Mouse (Mus musculus) common myeloid progenitor, adult 5-6 weeks (primary cell): ENCODE measurements around the gene Dpp6. TPM values are rescaled to one million over a fixed set of nuclear protein-coding genes. Genes with fewer than 3 reads are reported as not detected.
A peak's percentile ranks its signal among the peaks of the same experiment; 100 is the strongest.

Experiments used
- ATAC-seq: replicated peaks from 2 replicates; pipeline ENCODE4 v1.8.0; 2016; ENCODE audit warnings: low read depth, mild to moderate bottlenecking, moderate TSS enrichment, inconsistent platforms; ENCODE audit not compliant: poor library complexity, severe bottlenecking
- total RNA-seq: library from RNA; stranded (forward); fragments of 200-1000, 187-1606 nt; gene quantifications from 2 replicates; pipeline ENCODE4 v1.2.3, GENCODE M21; 2017

Gene Dpp6
- total RNA-seq, 1 experiment from 2014 or later, result not detected

GRCm38 (mm10) chr5:27336698-27337097 lies 519.7 kb downstream of the Dpp6 start:
- ATAC-seq, result no peak

- ATAC-seq, result no peak
These were observed 522.4 kb downstream of the Dpp6 start for GRCm38 (mm10) chr5:27339196-27340030.

- no peak for ATAC-seq
These were observed 525.3 kb downstream of the Dpp6 start for GRCm38 (mm10) chr5:27342276-27342675.

- ATAC-seq, result no peak
These were observed 526.6 kb downstream of the Dpp6 start for GRCm38 (mm10) chr5:27343626-27344025.

GRCm38 (mm10) chr5:27348181-27349095 lies 531.4 kb downstream of the Dpp6 start:
- ATAC-seq, result no peak

- ATAC-seq, result no peak
These were observed 540.6 kb downstream of the Dpp6 start for GRCm38 (mm10) chr5:27357630-27358029.

- no peak for ATAC-seq
These were observed 548.9 kb downstream of the Dpp6 start for GRCm38 (mm10) chr5:27365946-27366345.

- no peak for ATAC-seq
These were observed 553.8 kb downstream of the Dpp6 start for GRCm38 (mm10) chr5:27370814-27371213.

- no peak for ATAC-seq
These were observed 556.9 kb downstream of the Dpp6 start for GRCm38 (mm10) chr5:27373931-27374330.

GRCm38 (mm10) chr5:27375841-27376240 lies 558.8 kb downstream of the Dpp6 start:
- ATAC-seq, result no peak

GRCm38 (mm10) chr5:27380656-27381385 lies 563.8 kb downstream of the Dpp6 start:
- ATAC-seq, result no peak

GRCm38 (mm10) chr5:27398371-27398770 lies 581.4 kb downstream of the Dpp6 start:
- ATAC-seq, result no peak

GRCm38 (mm10) chr5:27399111-27399510 lies 582.1 kb downstream of the Dpp6 start:
- no peak for ATAC-seq

GRCm38 (mm10) chr5:27402616-27403015 lies 585.6 kb downstream of the Dpp6 start:
- ATAC-seq, result no peak

GRCm38 (mm10) chr5:27408854-27409253 lies 591.9 kb downstream of the Dpp6 start:
- no peak for ATAC-seq

- no peak for ATAC-seq
These were observed 596.0 kb downstream of the Dpp6 start for GRCm38 (mm10) chr5:27413023-27413422.

- no peak for ATAC-seq
These were observed 598.5 kb downstream of the Dpp6 start for GRCm38 (mm10) chr5:27415518-27415917.

- peak; percentile 50; the same call in 1 of the 2 replicates for ATAC-seq
These were observed 599.6 kb downstream of the Dpp6 start for GRCm38 (mm10) chr5:27416571-27416970.

GRCm38 (mm10) chr5:27417398-27417797 lies 600.4 kb downstream of the Dpp6 start:
- no peak for ATAC-seq

- no peak for ATAC-seq
These were observed 601.9 kb downstream of the Dpp6 start for GRCm38 (mm10) chr5:27418856-27419255.
